Comparison of ENCODE assay signal across 7 mouse cellular contexts in the genomic region with DNA sequence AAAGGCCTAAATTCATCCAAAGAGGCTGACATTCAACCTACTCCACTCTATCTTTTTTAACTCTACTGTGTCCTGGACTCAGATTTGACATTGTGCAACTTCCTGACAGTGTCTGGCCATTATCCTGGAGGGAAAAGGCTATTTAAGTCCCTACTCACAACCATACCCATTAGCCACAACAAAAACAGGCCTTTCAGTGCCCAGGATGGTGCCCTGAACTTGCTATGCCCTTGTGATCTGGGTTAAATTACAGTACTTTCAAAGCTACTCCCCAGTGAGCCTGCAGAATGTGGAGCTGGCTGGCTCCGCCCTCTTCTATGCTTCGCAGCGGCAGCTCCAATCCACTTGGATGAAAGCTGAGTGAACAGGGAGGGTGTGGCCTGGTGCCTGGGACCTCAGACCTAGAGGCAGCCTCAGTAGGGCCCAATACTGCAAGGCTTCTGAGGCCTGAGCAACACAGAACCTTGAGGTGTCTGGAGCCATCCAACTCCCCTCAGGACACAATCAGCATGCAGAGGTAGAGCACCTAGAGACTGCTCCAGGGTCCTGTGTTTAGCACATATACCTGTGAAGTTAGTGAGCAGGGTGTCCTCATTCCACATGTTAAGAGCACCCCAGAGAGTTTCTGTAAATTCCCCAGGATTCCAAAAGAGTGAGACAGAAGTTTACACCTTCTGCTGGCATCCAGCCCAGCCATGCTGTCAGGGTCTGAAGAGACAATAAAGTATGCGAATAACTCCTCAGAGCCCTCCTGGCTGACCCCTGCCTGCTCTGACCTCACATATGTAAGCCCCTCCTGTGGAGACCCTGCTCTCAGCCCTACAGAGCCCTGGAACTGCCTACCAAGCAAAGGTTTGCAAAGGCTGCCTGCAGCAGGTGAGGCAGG. TPM values are rescaled to one million over a fixed set of nuclear protein-coding genes. Genes with fewer than 3 reads are reported as not detected.
DNase-seq lines count a peak whose midpoint lies in the region; ATAC-seq and TF ChIP-seq lines count a peak whose summit lies in the region.

No protein-coding gene starts in this region.

- no peak overlapping the region for H3K4me2 ChIP-seq in forebrain, embryonic 14.5 days (ENCODE audit: low read length)
- no peak overlapping the region for H3K4me2 ChIP-seq in hindbrain, embryonic 11.5 days (replicated peaks; ENCODE audit: low read depth, low read length)
- H3K4me2 ChIP-seq in limb, embryonic 14.5 days (replicated peaks; ENCODE audit: low read depth, low read length, severe bottlenecking) = no peak overlapping the region
- H3K4me2 ChIP-seq in midbrain, postnatal 0 days (ENCODE audit: low read depth, low read length, poor library complexity, severe bottlenecking) = no peak overlapping the region

- H3K9ac ChIP-seq in forebrain, embryonic 14.5 days (ENCODE audit: low read length) = peak overlapping the region; percentile 17; the same call in 1 of the 2 replicates
- H3K9ac ChIP-seq in hindbrain, embryonic 11.5 days (ENCODE audit: low read depth, low read length) = no peak overlapping the region
- H3K9ac ChIP-seq in limb, embryonic 14.5 days (ENCODE audit: low read depth, low read length, severe bottlenecking) = no peak overlapping the region
- no peak overlapping the region for H3K9ac ChIP-seq in midbrain, postnatal 0 days (replicated peaks; ENCODE audit: low read length, poor library complexity, severe bottlenecking)

- H3K4me1 ChIP-seq in forebrain, embryonic 14.5 days (ENCODE audit: control insufficient read depth, insufficient read depth, low read length) = peaks cover 13% of the 10 kb centered on the region
- peaks cover 3% of the 10 kb centered on the region; the same call in 1 of the 2 replicates for H3K4me1 ChIP-seq in hindbrain, embryonic 11.5 days (replicated peaks; ENCODE audit: control insufficient read depth, insufficient read depth, low read length)
- H3K4me1 ChIP-seq in limb, embryonic 14.5 days (ENCODE audit: control insufficient read depth, insufficient read depth, low read length) = peaks cover 21% of the 10 kb centered on the region
- H3K4me1 ChIP-seq in midbrain, postnatal 0 days (ENCODE audit: insufficient read depth, low read length) = no peaks in the 10 kb centered on the region

- no peaks in the 10 kb centered on the region for H3K27me3 ChIP-seq in forebrain, embryonic 14.5 days (replicated peaks; ENCODE audit: control insufficient read depth, insufficient read depth, low read length)
- no peaks in the 10 kb centered on the region for H3K27me3 ChIP-seq in hindbrain, embryonic 11.5 days (ENCODE audit: control insufficient read depth, insufficient read depth, low read length)
- H3K27me3 ChIP-seq in limb, embryonic 14.5 days (ENCODE audit: control insufficient read depth, insufficient read depth, low read length) = no peaks in the 10 kb centered on the region
- H3K27me3 ChIP-seq in midbrain, postnatal 0 days (ENCODE audit: insufficient read depth, low read length) = no peaks in the 10 kb centered on the region

- DNase-seq in brain, embryonic 14.5 days (ENCODE audit: low read depth) = peak; percentile 79
- DNase-seq in forebrain, embryonic 14.5 days (ENCODE audit: low spot score) = peak; percentile 72
- DNase-seq in hindbrain, embryonic 11.5 days (ENCODE audit: low spot score) = peak; percentile 43
- DNase-seq in limb, embryonic 14.5 days (ENCODE audit: low spot score) = peak; percentile 76
- DNase-seq in midbrain, postnatal 0 days (ENCODE audit: low spot score) = peak; percentile 34
- no peak for DNase-seq in layer of hippocampus, postnatal 25 days (ENCODE audit: extremely low spot score in 1 of 2, low spot score in 1 of 2)
- DNase-seq in left cerebral cortex, postnatal 36 days (ENCODE audit: low spot score in 2 of 2) = no peak

- H3K4me3 ChIP-seq in forebrain, embryonic 14.5 days (ENCODE audit: low read depth, low read length) = no peak overlapping the region
- H3K4me3 ChIP-seq in hindbrain, embryonic 11.5 days (ENCODE audit: low read depth, low read length) = no peak overlapping the region
- no peak overlapping the region for H3K4me3 ChIP-seq in limb, embryonic 14.5 days (replicated peaks; ENCODE audit: low read length)
- H3K4me3 ChIP-seq in midbrain, postnatal 0 days (ENCODE audit: low read depth, low read length) = no peak overlapping the region

- TF ChIP-seq CTCF in brain, embryonic 14.5 days (IDR thresholded peaks at IDR 0.05; ENCODE audit: borderline replicate concordance, extremely low read depth, insufficient read depth, insufficient read length) = no peak
- no peak for TF ChIP-seq CTCF in midbrain, postnatal 0 days (IDR thresholded peaks at IDR 0.05)

- H3K9me3 ChIP-seq in forebrain, embryonic 14.5 days (replicated peaks; ENCODE audit: control insufficient read depth, low read length) = no peaks in the 10 kb centered on the region
- H3K9me3 ChIP-seq in hindbrain, embryonic 11.5 days (ENCODE audit: control insufficient read depth, low read length) = no peaks in the 10 kb centered on the region
- H3K9me3 ChIP-seq in limb, embryonic 14.5 days (ENCODE audit: control insufficient read depth, low read length) = no peaks in the 10 kb centered on the region
- H3K9me3 ChIP-seq in midbrain, postnatal 0 days (ENCODE audit: low read length) = no peaks in the 10 kb centered on the region

- ATAC-seq in forebrain, embryonic 14.5 days = peak; percentile 79
- ATAC-seq in hindbrain, embryonic 11.5 days (ENCODE audit: low FRiP score) = peak; percentile 76
- ATAC-seq in limb, embryonic 14.5 days (ENCODE audit: low FRiP score, low read depth) = peak; percentile 89
- ATAC-seq in midbrain, postnatal 0 days (ENCODE audit: low FRiP score) = 0 out of 2 replicates have a peak, but pooled peaks have one; percentile 34

- intact Hi-C loops in left cerebral cortex, postnatal 36 days (cut with DNase I) = no loop called here

- H3K36me3 ChIP-seq in forebrain, embryonic 14.5 days (ENCODE audit: control insufficient read depth, insufficient read depth, low read length) = no peaks in the 10 kb centered on the region
- H3K36me3 ChIP-seq in hindbrain, embryonic 11.5 days (ENCODE audit: control insufficient read depth, insufficient read depth, low read length) = no peaks in the 10 kb centered on the region
- H3K36me3 ChIP-seq in limb, embryonic 14.5 days (ENCODE audit: control insufficient read depth, insufficient read depth, low read length) = no peaks in the 10 kb centered on the region
- no peaks in the 10 kb centered on the region for H3K36me3 ChIP-seq in midbrain, postnatal 0 days (ENCODE audit: insufficient read depth, low read length)

- no peak for TF ChIP-seq POLR2A in brain, embryonic 14.5 days (IDR thresholded peaks at IDR 0.05; ENCODE audit: borderline replicate concordance, extremely low read depth, insufficient read depth, insufficient read length, poor library complexity, severe bottlenecking)
- TF ChIP-seq POLR2A in limb, embryonic 14.5 days (IDR thresholded peaks at IDR 0.05; ENCODE audit: borderline replicate concordance, extremely low read depth, insufficient read depth, insufficient read length) = no peak

- H3K27ac ChIP-seq in forebrain, embryonic 14.5 days (ENCODE audit: low read depth, low read length) = peak overlapping the region; percentile 30; the same call in 1 of the 2 replicates
- peak overlapping the region; percentile 24; the same call in 1 of the 2 replicates for H3K27ac ChIP-seq in hindbrain, embryonic 11.5 days (ENCODE audit: low read depth, low read length)
- peak overlapping the region; percentile 61 for H3K27ac ChIP-seq in limb, embryonic 14.5 days (replicated peaks; ENCODE audit: low read depth, low read length)
- no peak overlapping the region for H3K27ac ChIP-seq in midbrain, postnatal 0 days (ENCODE audit: low read depth, low read length)

- WGBS in forebrain, embryonic 14.5 days = 9% methylated on average over 4 of the region's 4 CpGs
- WGBS in hindbrain, embryonic 11.5 days = 12% methylated on average over 4 of the region's 4 CpGs
- WGBS in limb, embryonic 14.5 days = 14% methylated on average over 4 of the region's 4 CpGs
- 29% methylated on average over 4 of the region's 4 CpGs for WGBS in midbrain, postnatal 0 days

RNA-seq across cellular contexts. Expression of a gene that starts 60.0 kb away (rescaled TPM):
- 103 and 138 TPM in 2 replicates for polyA plus RNA-seq in brain, embryonic 14.5 days (2012; rRNA removed)
- 107 and 129 TPM in 2 replicates for polyA plus RNA-seq in forebrain, embryonic 14.5 days (2014; fragmentation: Nextera tagmentation; extraction: Ambion mirVana)
- polyA plus RNA-seq in hindbrain, embryonic 11.5 days (2014; fragmentation: Nextera tagmentation; extraction: Ambion mirVana) = 108 and 123 TPM in 2 replicates
- 48.1 and 58.9 TPM in 2 replicates for polyA plus RNA-seq in limb, embryonic 14.5 days (2012; rRNA removed)
- 76.7 and 80.4 TPM in 2 replicates for polyA plus RNA-seq in limb, embryonic 14.5 days (2014; fragmentation: Nextera tagmentation; extraction: Ambion mirVana)
- total RNA-seq in midbrain, postnatal 0 days (2014; rRNA removed) = 100 and 133 TPM in 2 replicates
- 109 and 138 TPM in 2 replicates for polyA plus RNA-seq in midbrain, postnatal 0 days (2015; fragmentation: Nextera tagmentation; extraction: Ambion mirVana)
- total RNA-seq in layer of hippocampus, postnatal 25 days (2021) = 100 to 1,000 TPM in 1 of 2 experiments, 10 to 100 TPM in 1; 91.7 to 115 TPM
- total RNA-seq in left cerebral cortex, postnatal 36 days (2021) = 100 to 1,000 TPM; 105 to 138 TPM

Comparison
In these comparisons a context has a peak if more than half of its experiments do, and no peak if none do; other contexts are left out.
1. DNase-seq: peak in brain, embryonic 14.5 days (single experiment), forebrain, embryonic 14.5 days (single experiment), hindbrain, embryonic 11.5 days (single experiment), limb, embryonic 14.5 days (single experiment) and midbrain, postnatal 0 days (single experiment); none in layer of hippocampus, postnatal 25 days (0 of 2) and left cerebral cortex, postnatal 36 days (0 of 2).
2. ATAC-seq: peak in every context shown above with its lines; median percentile 89 in limb, embryonic 14.5 days; 79 in forebrain, embryonic 14.5 days; 76 in hindbrain, embryonic 11.5 days; 34 in midbrain, postnatal 0 days.